Mouse (Mus musculus) forelimb bud, embryonic 11.5 days (tissue): ENCODE data around the gene Gkn2.

Experiments
- DNase-seq: peaks from one replicate; pipeline ENCODE4 v3.0.0-alpha.2; 2012; ENCODE audit warnings: low read depth, low spot score

Gkn2 gene

GRCm38 (mm10) chr6:87399886-87400566 is 26.9 kb downstream of the Gkn2 start:
- no peak for DNase-seq

- DNase-seq = no peak
Observed at GRCm38 (mm10) chr6:87401456-87401855, 28.3 kb downstream of the Gkn2 start.

- no peak for DNase-seq
Observed at GRCm38 (mm10) chr6:87412011-87412410, 38.9 kb downstream of the Gkn2 start.

GRCm38 (mm10) chr6:87422304-87422703 is 49.1 kb downstream of the Gkn2 start:
- DNase-seq = no peak

GRCm38 (mm10) chr6:87424037-87424816 is 51.1 kb downstream of the Gkn2 start:
- DNase-seq = no peak

GRCm38 (mm10) chr6:87426954-87427353 is 53.8 kb downstream of the Gkn2 start:
- no peak for DNase-seq

- no peak for DNase-seq
Observed at GRCm38 (mm10) chr6:87427616-87428015, 54.5 kb downstream of the Gkn2 start.

GRCm38 (mm10) chr6:87428487-87429044 is 55.4 kb downstream of the Gkn2 start, which contains the start of gene Bmp10:
Gene Bmp10, plus strand, starts transcription at chr6:87428994.
- no peak for DNase-seq
